Mouse (Mus musculus): ENCODE measurements around the gene Cmtm7.

Gene Cmtm7

GRCm38 (mm10) chr9:114794491-114794890 lies 12.8 kb upstream of the Cmtm7 start:
- no peak for DNase-seq (ENCODE audit: low spot score)

- DNase-seq (ENCODE audit: low spot score), result no peak
Observed at GRCm38 (mm10) chr9:114793764-114794295, 12.2 kb upstream of the Cmtm7 start.

- DNase-seq (ENCODE audit: low spot score), result no peak
Observed at GRCm38 (mm10) chr9:114789989-114790388, 8.3 kb upstream of the Cmtm7 start.

- DNase-seq (ENCODE audit: low spot score), result no peak
Observed at GRCm38 (mm10) chr9:114789557-114789956, 7.9 kb upstream of the Cmtm7 start.

GRCm38 (mm10) chr9:114788697-114789096 lies 7.0 kb upstream of the Cmtm7 start:
- no peak for DNase-seq (ENCODE audit: low spot score)

GRCm38 (mm10) chr9:114787716-114788115 lies 6.1 kb upstream of the Cmtm7 start:
- DNase-seq (ENCODE audit: low spot score), result no peak

GRCm38 (mm10) chr9:114787134-114787533 lies 5.5 kb upstream of the Cmtm7 start:
- no peak for DNase-seq (ENCODE audit: low spot score)

GRCm38 (mm10) chr9:114785432-114786125 lies 3.9 kb upstream of the Cmtm7 start:
- DNase-seq (ENCODE audit: low spot score), result no peak

- peak; percentile 26 for DNase-seq (ENCODE audit: low spot score)
Observed at GRCm38 (mm10) chr9:114780746-114781525, 720 bp downstream of the Cmtm7 start.

- DNase-seq (ENCODE audit: low spot score), result no peak
Observed at GRCm38 (mm10) chr9:114779984-114780745, 1.5 kb downstream of the Cmtm7 start.

GRCm38 (mm10) chr9:114778877-114779276 lies 2.8 kb downstream of the Cmtm7 start:
- no peak for DNase-seq (ENCODE audit: low spot score)

GRCm38 (mm10) chr9:114778047-114778390 lies 3.6 kb downstream of the Cmtm7 start:
- no peak for DNase-seq (ENCODE audit: low spot score)

GRCm38 (mm10) chr9:114777178-114778046 lies 4.2 kb downstream of the Cmtm7 start:
- DNase-seq (ENCODE audit: low spot score), result no peak

- no peak for DNase-seq (ENCODE audit: low spot score)
Observed at GRCm38 (mm10) chr9:114776361-114776760, 5.3 kb downstream of the Cmtm7 start.

GRCm38 (mm10) chr9:114775272-114775671 lies 6.4 kb downstream of the Cmtm7 start:
- DNase-seq (ENCODE audit: low spot score), result no peak

GRCm38 (mm10) chr9:114774629-114775028 lies 7.0 kb downstream of the Cmtm7 start:
- no peak for DNase-seq (ENCODE audit: low spot score)

GRCm38 (mm10) chr9:114771565-114771964 lies 10.1 kb downstream of the Cmtm7 start:
- no peak for DNase-seq (ENCODE audit: low spot score)

- no peak for DNase-seq (ENCODE audit: low spot score)
Observed at GRCm38 (mm10) chr9:114770224-114770623, 11.4 kb downstream of the Cmtm7 start.

- no peak for DNase-seq (ENCODE audit: low spot score)
Observed at GRCm38 (mm10) chr9:114768066-114768465, 13.6 kb downstream of the Cmtm7 start.

- DNase-seq (ENCODE audit: low spot score), result no peak
Observed at GRCm38 (mm10) chr9:114767507-114767906, 14.1 kb downstream of the Cmtm7 start.

GRCm38 (mm10) chr9:114767030-114767429 lies 14.6 kb downstream of the Cmtm7 start:
- DNase-seq (ENCODE audit: low spot score), result no peak

GRCm38 (mm10) chr9:114763341-114763740 lies 18.3 kb downstream of the Cmtm7 start:
- DNase-seq (ENCODE audit: low spot score), result no peak

Measured in urinary bladder, postnatal 10 days (tissue).